Mouse (Mus musculus) C2C12 (cell line): ENCODE results near the gene Khdc1b. TPM values are rescaled to one million over a fixed set of nuclear protein-coding genes. Genes with fewer than 3 reads are reported as not detected.

ENCODE experiments used
- H3K27me3 ChIP-seq: one replicate; pipeline ENCODE4 v1.6.1; 2011; ENCODE audit not compliant: control insufficient read depth, insufficient read depth, insufficient read length
- H3K36me3 ChIP-seq: one replicate; pipeline ENCODE4 v1.6.1; 2011; ENCODE audit not compliant: control insufficient read depth, insufficient read depth
- H3K4me3 ChIP-seq: one replicate; pipeline ENCODE4 v1.5.1; 2011; ENCODE audit warnings: mild to moderate bottlenecking, control low read depth; ENCODE audit not compliant: poor library complexity, insufficient read depth, severe bottlenecking
- H3K79me2 ChIP-seq: one replicate; pipeline ENCODE4 v1.6.1; 2011; ENCODE audit not compliant: control insufficient read depth, insufficient read depth
- H3K79me3 ChIP-seq: one replicate; pipeline ENCODE4 v1.6.1; 2011; ENCODE audit warnings: low read depth, control low read depth
- H3ac ChIP-seq: one replicate; pipeline ENCODE3; 2011; ENCODE audit warnings: low read depth; ENCODE audit not compliant: control insufficient read depth, insufficient read length
- CEBPB ChIP-seq: IDR thresholded peaks from one replicate; pipeline ENCODE4 v1.6.1; 2011; ENCODE audit warnings: low read depth, mild to moderate bottlenecking, control low read depth, moderate library complexity
- CTCF ChIP-seq: IDR thresholded peaks from one replicate; pipeline ENCODE4 v1.5.1; 2011; ENCODE audit not compliant: control insufficient read depth, insufficient read depth, insufficient read length
- FOSL1 ChIP-seq: IDR thresholded peaks from one replicate; pipeline ENCODE4 v1.8.0; 2011; ENCODE audit warnings: mild to moderate bottlenecking, low read length; ENCODE audit not compliant: poor library complexity, insufficient read depth, severe bottlenecking
- MAX ChIP-seq: IDR thresholded peaks from one replicate; pipeline ENCODE4 v1.6.1; 2011; ENCODE audit warnings: mild to moderate bottlenecking, control low read depth
- MYOD1 ChIP-seq: IDR thresholded peaks from one replicate; pipeline ENCODE4 v1.6.1; 2011; ENCODE audit warnings: low read depth; ENCODE audit not compliant: control insufficient read depth, insufficient read length
- MYOG ChIP-seq: IDR thresholded peaks from one replicate; pipeline ENCODE4 v1.6.1; 2011; ENCODE audit not compliant: control insufficient read depth, insufficient read length; ENCODE audit errors: extremely low read depth
- USF1 ChIP-seq: IDR thresholded peaks from one replicate; pipeline ENCODE4 v1.6.1; 2011; ENCODE audit warnings: low read depth, mild to moderate bottlenecking, control low read depth, moderate library complexity
- polyA plus RNA-seq: library from polyadenylated mRNA; unstranded; fragments of >200 nt; fragmentation: generic; extraction: Trizol; gene quantifications from one replicate; pipeline ENCODE4 v1.2.1, GENCODE M21; 2012; ENCODE audit warnings: missing spikeins

Gene Khdc1b
- polyA plus RNA-seq, 1 experiment, result not detected

GRCm38 (mm10) chr1:21425654-21426053 lies 42.3 kb downstream of the Khdc1b start:
- no peaks in the 10 kb centered on the region for H3K79me3 ChIP-seq
- no peaks in the 10 kb centered on the region for H3K27me3 ChIP-seq
- no peak overlapping the region for H3ac ChIP-seq
- TF ChIP-seq MYOG (no peak), USF1 (no peak), MYOD1 (no peak), FOSL1 (no peak), CEBPB (no peak), CTCF (no peak), MAX (no peak)
- H3K79me2 ChIP-seq, result no peaks in the 10 kb centered on the region
- H3K36me3 ChIP-seq, result no peaks in the 10 kb centered on the region
- no peak overlapping the region for H3K4me3 ChIP-seq

DNA sequence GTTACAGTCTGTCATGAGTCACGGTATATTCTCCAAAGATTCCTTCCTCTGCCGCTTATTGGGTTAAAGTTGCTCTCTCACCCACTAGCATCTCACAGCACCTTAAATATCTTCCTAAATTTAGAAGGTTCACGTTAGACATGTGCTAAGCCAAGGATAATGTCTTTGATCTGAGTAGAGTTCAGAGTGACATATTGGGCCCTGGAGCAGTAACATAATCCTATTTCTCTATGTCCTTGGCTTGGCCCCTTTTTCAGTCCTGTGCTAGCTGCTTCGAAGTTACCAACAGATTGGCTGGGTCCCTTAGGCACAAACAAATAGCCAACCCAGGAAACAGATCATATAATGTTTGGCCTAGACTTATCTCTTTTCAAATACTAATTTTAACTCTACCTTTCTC lies 44.7 kb downstream of the Khdc1b start:
- Histone ChIP-seq H3K27me3 (no peaks in the 10 kb centered on the region), H3K79me2 (no peaks in the 10 kb centered on the region), H3K4me3 (no peak overlapping the region), H3ac (no peak overlapping the region), H3K79me3 (no peaks in the 10 kb centered on the region), H3K36me3 (no peaks in the 10 kb centered on the region)
- TF ChIP-seq USF1, result no peak
- TF ChIP-seq CEBPB, result no peak
- no peak for TF ChIP-seq MAX
- no peak for TF ChIP-seq MYOG
- no peak for TF ChIP-seq CTCF
- TF ChIP-seq FOSL1, result no peak
- no peak for TF ChIP-seq MYOD1

- no peaks in the 10 kb centered on the region for H3K79me3 ChIP-seq
These were observed 48.3 kb downstream of the Khdc1b start for GRCm38 (mm10) chr1:21431666-21432065.

DNA sequence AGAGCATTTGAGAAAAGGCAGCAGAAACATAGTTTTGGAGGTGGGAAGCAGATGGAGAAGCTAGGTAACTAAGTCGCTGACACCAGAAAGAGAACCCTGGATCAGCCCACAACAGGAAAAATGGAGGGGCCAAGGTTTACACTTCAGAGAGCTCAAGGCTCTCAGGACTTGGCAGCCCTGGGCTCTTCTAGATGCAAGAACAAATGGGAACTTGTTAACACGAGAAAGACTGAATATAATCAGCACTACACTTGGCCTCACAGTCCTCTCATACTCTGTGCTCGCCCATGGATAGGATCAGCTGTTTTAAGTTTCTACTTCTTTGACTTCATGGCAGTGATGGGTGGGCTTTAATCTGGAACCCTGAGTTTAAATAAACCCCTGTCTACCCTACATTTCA lies 51.5 kb downstream of the Khdc1b start:
- TF ChIP-seq MYOD1, result no peak
- TF ChIP-seq CTCF, result no peak
- no peak for TF ChIP-seq USF1
- no peak for TF ChIP-seq MAX
- TF ChIP-seq CEBPB, result no peak
- TF ChIP-seq FOSL1, result no peak
- TF ChIP-seq MYOG, result no peak
- Histone ChIP-seq H3ac (no peak overlapping the region), H3K79me2 (no peaks in the 10 kb centered on the region), H3K36me3 (no peaks in the 10 kb centered on the region), H3K4me3 (no peak overlapping the region), H3K27me3 (no peaks in the 10 kb centered on the region), H3K79me3 (no peaks in the 10 kb centered on the region)

More at GRCm38 (mm10) chr1:21431666-21432065, 48.3 kb downstream of the Khdc1b start:
- no peaks in the 10 kb centered on the region for H3K36me3 ChIP-seq
- no peak overlapping the region for H3ac ChIP-seq
- H3K4me3 ChIP-seq, result no peak overlapping the region
- H3K27me3 ChIP-seq, result no peaks in the 10 kb centered on the region
- TF ChIP-seq MYOD1, result no peak
- no peaks in the 10 kb centered on the region for H3K79me2 ChIP-seq

Other genes with a start within 250 kb of the Khdc1b start
- 0.87 TPM for gene Tmem14a, start 165.0 kb upstream of the Khdc1b start, polyA plus RNA-seq
- not detected for gene Gsta3, start 143.0 kb upstream of the Khdc1b start, polyA plus RNA-seq
- not detected for gene Khdc1a, start 33.9 kb upstream of the Khdc1b start, polyA plus RNA-seq
- gene Khdc1c, start 15.2 kb upstream of the Khdc1b start, polyA plus RNA-seq, result not detected